Mouse (Mus musculus) spleen, postnatal 14 days (tissue): ENCODE measurements around the gene Tnrc18.

Source experiments
- DNase-seq, 2 experiments: peaks; one replicate each; pipeline ENCODE4 v3.0.0; 2021 to 2022; ENCODE audit warnings: low spot score in 2 of 2

The Tnrc18 gene

DNA sequence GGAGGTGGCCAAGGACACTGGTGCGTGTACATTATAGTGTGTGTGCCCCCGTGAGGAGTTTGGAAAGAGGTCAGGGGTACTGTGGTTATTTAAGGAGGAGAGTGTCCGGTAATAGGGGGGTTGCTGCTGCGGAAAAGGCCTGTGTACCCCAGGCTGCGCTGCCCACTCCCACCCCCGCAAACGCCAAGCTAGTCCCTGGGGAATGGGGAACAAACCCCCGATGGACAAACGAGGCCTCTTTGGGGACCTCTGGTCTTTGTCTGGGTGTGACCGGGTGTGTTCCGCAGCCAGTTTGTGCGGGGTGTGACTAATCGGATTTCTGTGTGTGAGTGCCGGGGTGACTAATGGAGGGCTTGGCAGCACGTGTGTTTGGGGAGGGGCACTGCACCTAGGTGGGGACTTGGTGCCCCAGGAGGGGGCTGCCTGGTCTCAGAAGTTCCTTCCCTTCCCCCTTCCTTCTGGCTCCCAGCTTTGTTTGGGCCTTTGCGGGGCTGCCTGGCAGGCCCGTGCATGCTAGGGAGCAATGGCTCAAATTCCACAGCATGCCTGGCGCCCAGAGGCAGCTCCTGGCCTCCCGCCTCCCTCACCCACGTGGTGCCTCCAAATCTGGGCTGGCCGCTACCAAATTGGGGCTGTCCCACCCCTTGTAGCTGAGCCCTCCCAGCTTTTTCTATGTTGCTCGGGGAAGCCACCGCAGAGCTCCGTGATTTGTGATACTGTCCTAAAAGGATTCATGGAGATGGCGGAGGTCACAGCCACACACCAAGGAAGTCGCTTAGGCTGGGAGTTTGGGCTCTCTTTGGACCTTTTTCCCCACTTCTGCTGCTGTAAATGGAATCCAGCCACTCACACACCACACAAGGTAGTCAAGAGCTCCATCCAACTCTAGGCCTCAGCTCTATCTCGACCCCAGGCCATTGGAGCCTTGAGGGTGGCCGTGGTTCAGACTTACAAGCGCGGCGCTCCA lies 5.9 kb upstream of the Tnrc18 start:
- peak in 1 of 2 experiments; percentile 12 for DNase-seq

GRCm38 (mm10) chr5:142822286-142823095 lies 5.0 kb upstream of the Tnrc18 start:
- no peak for DNase-seq

- no peak for DNase-seq
These were observed 4.5 kb upstream of the Tnrc18 start for GRCm38 (mm10) chr5:142821974-142822285.

DNA sequence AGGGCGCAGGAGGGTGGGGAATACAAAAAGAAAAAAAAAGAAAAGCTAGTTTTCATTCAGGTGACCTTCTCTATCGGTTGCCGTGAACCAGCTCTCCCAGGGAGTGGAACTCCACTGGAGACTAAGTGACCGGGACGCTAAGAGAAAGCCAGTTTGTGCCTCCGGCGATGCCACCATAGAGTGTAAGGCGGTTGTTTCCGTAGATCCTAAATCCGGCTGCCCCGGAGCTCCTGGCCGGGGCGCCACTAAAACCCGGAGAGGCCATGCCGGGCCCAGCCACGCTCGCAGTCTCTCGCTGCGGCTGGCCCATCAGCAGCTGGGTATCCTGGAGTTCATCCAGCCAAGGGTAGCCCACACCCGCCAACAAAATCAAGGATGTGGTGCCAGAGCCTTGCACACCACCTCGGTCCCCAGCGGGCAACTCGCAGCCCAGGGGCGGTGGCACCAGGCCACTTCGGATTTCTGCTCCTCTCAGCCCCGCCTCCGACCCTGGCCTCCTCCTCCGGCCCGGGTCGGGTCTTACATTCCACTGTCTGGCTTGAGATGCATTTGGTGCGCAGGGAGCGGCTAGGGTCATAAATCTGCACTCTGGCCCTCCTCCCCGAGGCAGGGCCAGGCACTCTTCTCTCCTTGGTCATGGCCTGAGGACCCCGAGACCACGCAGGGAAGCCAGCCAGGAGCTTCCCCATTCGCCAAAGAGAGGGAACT lies 4.0 kb upstream of the Tnrc18 start:
- DNase-seq, result peak; percentile 24 to 47

GRCm38 (mm10) chr5:142820276-142821265 lies 3.1 kb upstream of the Tnrc18 start:
- DNase-seq, result peak in 1 of 2 experiments; percentile 28

GRCm38 (mm10) chr5:142819385-142820275 lies 2.2 kb upstream of the Tnrc18 start:
- DNase-seq, result no peak

GRCm38 (mm10) chr5:142818435-142819360 lies 1.2 kb upstream of the Tnrc18 start:
- DNase-seq, result peak in 1 of 2 experiments; percentile 21

- DNase-seq, result peak; percentile 29 to 36
These were observed 495 bp downstream of the Tnrc18 start for GRCm38 (mm10) chr5:142816811-142817523.

- no peak for DNase-seq
These were observed 1.2 kb downstream of the Tnrc18 start for GRCm38 (mm10) chr5:142816031-142816810.

DNA sequence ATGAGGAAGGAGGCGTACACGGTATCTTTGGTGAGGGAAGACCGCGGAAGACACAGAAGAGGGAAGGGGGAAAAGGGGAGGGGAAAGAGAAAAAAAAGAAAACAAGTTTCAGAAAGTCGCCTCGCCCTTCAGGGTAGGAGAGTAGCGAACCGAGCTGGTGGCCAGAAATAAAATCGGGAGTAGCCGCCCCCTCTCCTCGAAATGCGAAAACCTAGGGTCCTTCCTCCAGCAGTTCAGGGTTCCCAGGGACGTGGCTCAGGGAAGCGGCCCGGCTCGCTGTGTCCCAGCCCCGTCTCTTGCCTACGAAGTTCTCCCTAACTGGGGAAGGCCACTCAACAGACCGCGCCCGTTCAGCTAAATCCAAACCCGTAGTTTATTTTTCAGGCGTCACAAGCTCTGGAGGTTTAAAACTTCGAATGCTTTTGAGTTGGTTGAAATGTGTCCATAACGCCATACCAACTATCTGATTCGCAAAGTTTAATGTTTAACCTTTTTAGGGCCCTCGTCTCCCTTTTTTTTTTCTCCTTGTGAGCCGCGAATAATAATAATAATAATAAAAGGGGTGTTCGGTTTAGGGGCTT lies 2.0 kb downstream of the Tnrc18 start:
- DNase-seq, result no peak

GRCm38 (mm10) chr5:142814711-142815420 lies 2.6 kb downstream of the Tnrc18 start:
- peak in 1 of 2 experiments; percentile 13 for DNase-seq

DNA sequence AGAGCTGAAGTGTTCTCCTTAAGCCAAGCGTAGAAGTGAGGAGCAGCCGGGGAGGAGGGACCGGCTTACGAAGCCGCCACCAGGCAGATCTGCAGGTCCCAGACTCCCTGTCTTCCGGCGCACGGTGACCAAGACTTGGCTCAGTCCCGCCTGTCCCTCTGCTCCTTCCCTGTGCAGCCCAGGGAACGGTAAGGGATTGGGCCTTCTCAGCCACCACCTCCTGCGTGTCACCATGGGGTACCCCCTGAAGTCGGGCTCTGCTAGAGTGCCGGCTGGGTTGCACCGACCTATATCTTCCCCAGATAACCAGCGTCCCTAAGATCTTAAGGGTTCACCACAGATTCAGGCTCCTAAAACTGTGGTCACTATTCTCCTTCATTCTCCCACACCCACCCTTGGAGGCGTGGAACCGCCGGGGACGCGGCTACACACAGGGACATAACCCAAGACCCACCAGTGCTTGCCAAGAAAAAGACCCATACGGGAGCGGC lies 3.3 kb downstream of the Tnrc18 start:
- DNase-seq, result no peak

DNA sequence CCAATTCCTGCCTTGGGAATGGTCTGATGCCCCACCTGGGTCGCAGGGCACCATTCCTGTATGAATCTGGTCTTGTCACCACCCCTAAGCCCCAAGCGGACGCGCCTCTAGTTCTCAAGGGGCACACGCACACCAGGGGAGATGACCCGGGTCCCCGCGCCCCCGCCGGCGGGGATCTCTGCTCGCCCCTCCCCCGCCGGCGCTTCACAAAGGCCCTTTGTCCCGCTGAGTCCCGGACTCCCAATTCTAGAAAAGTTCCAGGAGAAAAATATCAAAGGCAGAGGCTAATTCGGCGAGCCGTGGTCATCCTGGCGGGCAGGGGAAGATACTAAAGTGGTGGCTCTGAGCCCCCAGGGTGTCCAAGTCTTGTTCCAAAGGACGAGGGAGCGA lies 3.7 kb downstream of the Tnrc18 start:
- DNase-seq, result no peak

DNA sequence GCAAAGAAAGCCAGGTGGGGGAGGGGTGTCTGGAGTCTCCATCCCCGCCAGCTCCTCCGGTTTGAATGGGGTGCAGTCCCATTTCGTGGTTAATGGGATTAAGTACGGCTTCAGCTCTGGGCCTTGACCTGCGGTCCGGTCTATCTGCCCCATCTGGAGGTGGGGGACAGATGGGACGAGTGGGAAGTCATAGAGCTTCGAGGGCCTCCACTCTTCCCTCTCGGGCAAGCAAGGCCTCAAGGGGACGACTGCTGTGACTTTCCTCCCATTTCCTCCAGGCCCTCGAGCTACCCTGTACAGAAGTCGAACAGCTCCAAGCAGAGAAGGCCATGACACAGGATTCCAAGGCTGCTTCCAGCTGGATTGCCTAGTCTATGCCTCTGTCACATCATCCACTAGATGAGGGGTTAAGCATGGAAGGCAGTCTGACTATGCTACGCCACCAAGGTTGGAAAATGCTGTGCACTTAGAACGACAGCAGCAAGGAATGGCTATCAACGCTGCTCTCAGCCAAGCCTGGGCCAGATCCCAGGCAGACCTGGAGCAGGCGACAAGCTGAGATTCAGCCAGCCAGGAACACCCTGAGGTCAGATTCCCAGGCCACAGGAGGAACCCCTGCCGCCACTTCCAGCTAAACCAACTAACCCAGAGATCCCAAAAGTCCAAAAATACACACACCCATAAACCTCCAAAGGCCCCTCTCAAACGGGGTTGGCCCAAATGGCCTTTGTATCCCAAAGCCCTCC lies 4.3 kb downstream of the Tnrc18 start:
- no peak for DNase-seq

DNA sequence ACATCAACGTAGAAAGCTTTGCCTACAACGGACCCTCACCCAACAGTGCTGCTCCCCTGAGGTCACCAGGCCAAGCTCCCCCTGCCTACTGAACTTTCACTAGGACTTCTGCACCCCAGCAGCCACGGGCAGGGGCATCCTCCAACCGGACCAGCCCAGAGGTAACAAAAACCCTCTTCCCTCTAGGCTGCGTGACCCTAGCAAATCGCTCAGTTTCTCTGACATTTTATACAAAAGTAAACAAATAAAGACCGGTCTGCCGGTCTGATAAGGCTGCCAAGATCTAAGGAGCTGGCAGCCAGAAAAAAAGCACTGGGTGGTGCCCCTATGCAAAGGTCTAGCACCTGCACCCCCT lies 4.9 kb downstream of the Tnrc18 start:
- no peak for DNase-seq
